Mouse (Mus musculus): ENCODE measurements at regions not wholly inside any gene's neighbourhood (a gene's known extent, or its start where the extent isn't known, plus 50 kb on each side); places are given as distances from the start of the nearest gene placed in this dataset.

GRCm38 (mm10) chr9:61047289-61047688 is 252.9 kb downstream of the Uaca start:
- no peak overlapping the region for H3K4me2 ChIP-seq
- no peak overlapping the region for H3K4me3 ChIP-seq
- ATAC-seq (replicated peaks; ENCODE audit: insufficient number of reproducible peaks, insufficient read depth, low FRiP score, low read depth), result peak; percentile 31; the same call in 1 of the 2 replicates
- WGBS, result 53% methylated on average over 11 of the region's 11 CpGs
- peaks cover 4% of the 10 kb centered on the region; the same call in 1 of the 2 replicates for H3K4me1 ChIP-seq (replicated peaks)
- peaks cover 45% of the 10 kb centered on the region for H3K27me3 ChIP-seq
- no peak overlapping the region for H3K9ac ChIP-seq
- H3K9me3 ChIP-seq (replicated peaks), result no peaks in the 10 kb centered on the region
- H3K36me3 ChIP-seq, result no peaks in the 10 kb centered on the region
- no peak overlapping the region for H3K27ac ChIP-seq

GRCm38 (mm10) chr9:61048576-61048975 is 254.2 kb downstream of the Uaca start:
- Histone ChIP-seq H3K9ac (no peak overlapping the region), H3K4me3 (no peak overlapping the region), H3K27ac (no peak overlapping the region), H3K9me3 (replicated peaks) (no peaks in the 10 kb centered on the region), H3K36me3 (no peaks in the 10 kb centered on the region), H3K4me1 (replicated peaks) (peaks cover 4% of the 10 kb centered on the region; the same call in 1 of the 2 replicates), H3K4me2 (no peak overlapping the region), H3K27me3 (peaks cover 47% of the 10 kb centered on the region)
- no peak for ATAC-seq (replicated peaks; ENCODE audit: insufficient number of reproducible peaks, insufficient read depth, low FRiP score, low read depth)
- 85% methylated on average over 15 of the region's 15 CpGs for WGBS

- ATAC-seq (replicated peaks; ENCODE audit: insufficient number of reproducible peaks, insufficient read depth, low FRiP score, low read depth), result no peak
- no peak overlapping the region for H3K4me3 ChIP-seq
- H3K9ac ChIP-seq, result no peak overlapping the region
- H3K4me1 ChIP-seq (replicated peaks), result peaks cover 21% of the 10 kb centered on the region
- no peaks in the 10 kb centered on the region for H3K36me3 ChIP-seq
- H3K4me2 ChIP-seq, result no peak overlapping the region
- peaks cover 56% of the 10 kb centered on the region for H3K27me3 ChIP-seq
- 86% methylated on average over 12 of the region's 12 CpGs for WGBS
- no peaks in the 10 kb centered on the region for H3K9me3 ChIP-seq (replicated peaks)
- H3K27ac ChIP-seq, result no peak overlapping the region
These were observed 258.3 kb downstream of the Uaca start for GRCm38 (mm10) chr9:61052621-61053020.

DNA sequence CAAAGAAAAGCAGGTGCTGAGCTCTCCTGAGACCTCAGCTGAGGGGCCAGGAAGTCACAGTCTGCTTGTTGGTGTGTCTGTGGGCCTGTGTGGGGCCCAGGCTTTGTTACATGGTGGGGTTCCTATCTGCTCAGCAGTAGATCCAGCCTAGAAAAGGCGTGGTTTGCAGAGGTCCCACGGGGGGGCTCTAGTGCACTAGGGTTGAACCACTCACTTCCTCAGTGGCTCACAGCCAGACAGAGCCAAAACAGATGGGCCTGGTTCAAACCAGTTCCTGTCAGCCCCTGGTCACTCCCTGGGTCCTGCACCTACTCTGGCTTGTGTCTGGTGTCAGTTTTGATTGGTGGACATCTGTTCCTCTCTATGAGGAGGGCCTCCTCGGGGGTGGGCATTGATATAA is 260.1 kb downstream of the Uaca start:
- 0 out of 2 replicates have a peak overlapping the region, but pooled peaks have one; percentile 9 for H3K27ac ChIP-seq
- H3K4me1 ChIP-seq (replicated peaks), result peaks cover 21% of the 10 kb centered on the region
- H3K4me2 ChIP-seq, result no peak overlapping the region
- no peak overlapping the region for H3K4me3 ChIP-seq
- no peak overlapping the region for H3K9ac ChIP-seq
- 3% methylated on average over 3 of the region's 3 CpGs for WGBS
- H3K27me3 ChIP-seq, result peaks cover 55% of the 10 kb centered on the region
- ATAC-seq (replicated peaks; ENCODE audit: insufficient number of reproducible peaks, insufficient read depth, low FRiP score, low read depth), result peak; percentile 69
- H3K36me3 ChIP-seq, result no peaks in the 10 kb centered on the region
- no peaks in the 10 kb centered on the region for H3K9me3 ChIP-seq (replicated peaks)

GRCm38 (mm10) chr9:61055392-61055791 is 261.1 kb downstream of the Uaca start:
- H3K4me2 ChIP-seq, result no peak overlapping the region
- H3K4me3 ChIP-seq, result no peak overlapping the region
- no peaks in the 10 kb centered on the region for H3K9me3 ChIP-seq (replicated peaks)
- H3K9ac ChIP-seq, result no peak overlapping the region
- peaks cover 21% of the 10 kb centered on the region for H3K4me1 ChIP-seq (replicated peaks)
- WGBS, result 68% methylated on average over 3 of the region's 3 CpGs
- no peaks in the 10 kb centered on the region for H3K36me3 ChIP-seq
- ATAC-seq (replicated peaks; ENCODE audit: insufficient number of reproducible peaks, insufficient read depth, low FRiP score, low read depth), result no peak
- no peak overlapping the region for H3K27ac ChIP-seq
- H3K27me3 ChIP-seq, result peaks cover 48% of the 10 kb centered on the region

GRCm38 (mm10) chr9:61055928-61056730 is 261.8 kb downstream of the Uaca start:
- no peak for ATAC-seq (replicated peaks; ENCODE audit: insufficient number of reproducible peaks, insufficient read depth, low FRiP score, low read depth)
- no peak overlapping the region for H3K9ac ChIP-seq
- 71% methylated on average over 15 of the region's 15 CpGs for WGBS
- peaks cover 48% of the 10 kb centered on the region for H3K27me3 ChIP-seq
- peak overlapping the region; percentile 32 for H3K4me2 ChIP-seq
- H3K36me3 ChIP-seq, result no peaks in the 10 kb centered on the region
- peak overlapping the region; percentile 37; the same call in 1 of the 2 replicates for H3K27ac ChIP-seq
- peaks cover 21% of the 10 kb centered on the region for H3K4me1 ChIP-seq (replicated peaks)
- H3K9me3 ChIP-seq (replicated peaks), result no peaks in the 10 kb centered on the region
- peak overlapping the region; percentile 18; the same call in 1 of the 2 replicates for H3K4me3 ChIP-seq

GRCm38 (mm10) chr9:61056731-61057270 is 262.5 kb downstream of the Uaca start:
- Histone ChIP-seq H3K36me3 (no peaks in the 10 kb centered on the region), H3K4me1 (replicated peaks) (peaks cover 21% of the 10 kb centered on the region), H3K27me3 (peaks cover 48% of the 10 kb centered on the region), H3K9ac (no peak overlapping the region), H3K4me3 (peak overlapping the region; percentile 18; the same call in 1 of the 2 replicates), H3K9me3 (replicated peaks) (no peaks in the 10 kb centered on the region), H3K4me2 (peak overlapping the region; percentile 32), H3K27ac (peak overlapping the region; percentile 37; the same call in 1 of the 2 replicates)
- no peak for ATAC-seq (replicated peaks; ENCODE audit: insufficient number of reproducible peaks, insufficient read depth, low FRiP score, low read depth)
- WGBS, result 28% methylated on average over 10 of the region's 10 CpGs

GRCm38 (mm10) chr9:61059225-61059624 is 264.9 kb downstream of the Uaca start:
- ATAC-seq (replicated peaks; ENCODE audit: insufficient number of reproducible peaks, insufficient read depth, low FRiP score, low read depth), result no peak
- Histone ChIP-seq H3K27ac (no peak overlapping the region), H3K27me3 (peaks cover 43% of the 10 kb centered on the region), H3K4me2 (no peak overlapping the region), H3K4me3 (no peak overlapping the region), H3K9me3 (replicated peaks) (no peaks in the 10 kb centered on the region), H3K9ac (no peak overlapping the region), H3K4me1 (replicated peaks) (peaks cover 18% of the 10 kb centered on the region), H3K36me3 (no peaks in the 10 kb centered on the region)

GRCm38 (mm10) chr9:61060958-61061357 is 266.6 kb downstream of the Uaca start:
- H3K4me2 ChIP-seq, result no peak overlapping the region
- H3K9ac ChIP-seq, result no peak overlapping the region
- H3K27ac ChIP-seq, result no peak overlapping the region
- peaks cover 34% of the 10 kb centered on the region for H3K27me3 ChIP-seq
- no peak for ATAC-seq (replicated peaks; ENCODE audit: insufficient number of reproducible peaks, insufficient read depth, low FRiP score, low read depth)
- H3K9me3 ChIP-seq (replicated peaks), result no peaks in the 10 kb centered on the region
- H3K4me3 ChIP-seq, result no peak overlapping the region
- peaks cover 16% of the 10 kb centered on the region for H3K4me1 ChIP-seq (replicated peaks)
- no peaks in the 10 kb centered on the region for H3K36me3 ChIP-seq
- WGBS, result 62% methylated on average over 8 of the region's 8 CpGs

DNA sequence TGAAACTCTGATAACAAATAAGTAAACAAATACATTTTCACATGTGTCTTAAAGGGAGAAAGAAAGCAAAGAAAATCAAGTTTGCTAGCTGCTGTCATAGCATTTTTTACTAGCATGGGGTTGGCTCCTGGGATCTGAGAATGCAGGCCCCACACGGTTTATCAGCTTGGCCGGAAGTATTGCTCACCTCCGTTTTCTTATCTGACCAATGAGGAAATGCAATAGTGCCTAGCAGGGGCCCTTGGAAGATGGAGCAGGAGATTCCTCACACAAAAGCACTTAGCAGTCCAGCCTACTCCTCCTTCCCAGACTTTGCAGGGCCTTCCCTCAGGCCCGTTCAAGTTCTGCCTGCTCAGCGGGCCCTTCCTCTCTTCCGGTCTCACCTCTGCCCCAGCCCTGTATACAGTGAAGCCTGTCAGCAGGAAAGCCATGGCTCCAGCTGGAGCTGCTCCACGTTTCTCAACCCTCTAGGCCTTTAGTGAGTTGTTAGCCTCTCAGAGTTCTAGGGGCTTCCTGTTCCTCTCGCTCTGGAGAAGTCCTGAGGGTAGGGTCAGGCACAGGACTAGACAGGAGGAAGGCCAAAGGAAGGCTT is 270.5 kb downstream of the Uaca start:
- Histone ChIP-seq H3K4me1 (replicated peaks) (peaks cover 7% of the 10 kb centered on the region; the same call in 1 of the 2 replicates), H3K9me3 (replicated peaks) (no peaks in the 10 kb centered on the region), H3K4me2 (no peak overlapping the region), H3K36me3 (no peaks in the 10 kb centered on the region), H3K27ac (0 out of 2 replicates have a peak overlapping the region, but pooled peaks have one; percentile 8), H3K4me3 (no peak overlapping the region), H3K9ac (no peak overlapping the region), H3K27me3 (peaks cover 18% of the 10 kb centered on the region; the same call in 1 of the 2 replicates)
- whole genome bisulfite sequencing, result 42% methylated on average over 8 of the region's 8 CpGs
- ATAC-seq (replicated peaks; ENCODE audit: insufficient number of reproducible peaks, insufficient read depth, low FRiP score, low read depth), result no peak

DNA sequence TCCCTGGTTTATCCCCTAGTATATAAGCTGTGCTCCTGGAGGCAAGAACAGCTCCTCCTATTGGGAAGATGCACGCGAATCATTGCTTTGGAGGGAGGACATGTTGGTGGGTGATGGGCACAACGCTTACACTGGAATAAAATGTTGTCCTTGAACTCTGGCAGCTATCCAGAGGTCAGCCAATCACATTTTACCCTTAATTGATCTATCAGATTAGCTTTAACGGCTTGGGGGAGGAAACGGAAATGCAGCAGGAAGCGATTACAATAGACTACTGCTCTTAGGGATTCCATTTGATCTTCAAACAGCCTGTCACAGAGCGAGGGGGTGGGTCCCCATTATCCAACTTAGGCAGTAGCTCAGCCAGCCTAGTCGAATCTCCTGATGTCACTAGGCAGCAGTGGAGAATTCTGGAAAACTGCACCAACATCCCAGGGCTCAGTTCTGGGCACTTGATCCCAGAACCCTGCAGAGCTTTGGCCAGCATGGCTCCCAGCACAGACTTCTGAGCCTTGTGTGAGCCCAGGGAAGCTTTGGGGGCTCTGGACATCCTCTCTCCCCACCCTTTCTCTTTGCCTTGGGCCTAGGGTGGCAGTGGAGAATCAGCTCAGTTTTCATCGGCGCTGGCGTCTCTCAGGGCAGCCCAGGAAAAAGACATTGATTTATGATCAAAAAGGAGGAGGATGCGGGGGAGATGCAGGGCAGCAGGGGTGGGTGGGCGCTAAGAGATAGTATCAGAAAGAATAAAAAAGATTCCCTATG is 275.4 kb downstream of the Uaca start:
- Histone ChIP-seq H3K9ac (no peak overlapping the region), H3K9me3 (replicated peaks) (no peaks in the 10 kb centered on the region), H3K4me1 (replicated peaks) (peaks cover 8% of the 10 kb centered on the region; the same call in 1 of the 2 replicates), H3K36me3 (no peaks in the 10 kb centered on the region), H3K27ac (no peak overlapping the region), H3K27me3 (peaks cover 27% of the 10 kb centered on the region; the same call in 1 of the 2 replicates), H3K4me2 (no peak overlapping the region), H3K4me3 (no peak overlapping the region)
- 38% methylated on average over 13 of the region's 13 CpGs for WGBS
- no peak for ATAC-seq (replicated peaks; ENCODE audit: insufficient number of reproducible peaks, insufficient read depth, low FRiP score, low read depth)

All from heart, embryonic 15.5 days (tissue).